Comparison of ENCODE assay signal across 12 mouse cellular contexts in the genomic region with DNA sequence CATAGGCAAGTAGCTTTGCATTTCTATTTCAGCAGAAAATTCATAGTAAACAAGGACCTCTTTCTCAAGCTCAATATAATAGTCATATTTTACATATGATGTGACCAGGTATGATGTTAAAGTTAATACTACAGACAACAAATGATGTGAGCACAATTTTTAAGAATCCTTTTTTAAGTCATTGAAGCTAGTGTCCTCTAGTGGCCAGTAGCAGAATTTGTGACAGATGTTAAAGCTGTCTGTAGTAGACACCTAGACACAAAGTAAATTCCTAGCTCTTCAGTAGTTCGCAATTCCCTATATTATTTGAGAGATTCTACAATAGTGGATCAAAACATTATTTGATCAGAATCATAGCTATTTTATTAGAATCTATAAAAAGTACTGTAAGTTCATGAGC.
DNase-seq lines count a peak whose midpoint lies in the region; ATAC-seq and TF ChIP-seq lines count a peak whose summit lies in the region.
"Had no signal": no experiment of that assay in that cellular context is flagged by ENCODE, and none has a peak within 500 bp of the region (broad histone marks: within the 10 kb centered on the region; RNA-seq: fewer than 3 reads in every experiment).

No protein-coding gene starts in this region.

- ATAC-seq in liver, embryonic 14.5 days (ENCODE audit: insufficient read depth) = no peak
- no peak for ATAC-seq in embryonic facial prominence, embryonic 14.5 days (ENCODE audit: low read depth)
- ATAC-seq: CD4-positive, CD25-positive, alpha-beta regulatory T cell, adult 4 months had no signal

- no peak for DNase-seq in gastrocnemius, adult 2 months
- no peak for DNase-seq in gastrocnemius, postnatal 25 days
- DNase-seq in liver, embryonic 14.5 days (ENCODE audit: low read depth in 3 of 3, low spot score in 3 of 3) = no peak
- DNase-seq in liver (no peak), CH12.LX (ENCODE audit: extremely low read depth) (no peak)
- peak; percentile 34 for DNase-seq in embryonic facial prominence, embryonic 14.5 days (ENCODE audit: low spot score)
- DNase-seq in adrenal gland, adult (ENCODE audit: inconsistent age in 2 of 2, low spot score in 1 of 2) = no peak
- DNase-seq: adrenal gland, adult 8-10 months; left cerebral cortex, postnatal 4 days had no signal

- no peak overlapping the region for H3K4me3 ChIP-seq in gastrocnemius, adult 2 months
- no peak overlapping the region for H3K4me3 ChIP-seq in liver, embryonic 14.5 days (ENCODE audit: insufficient read depth in 1 of 2, low read depth in 2 of 2, low read length in 2 of 2)
- no peak overlapping the region for H3K4me3 ChIP-seq in CH12.LX (replicated peaks in 1 of 3; ENCODE audit: low read depth in 2 of 3, low read length in 2 of 3, poor library complexity in 1 of 3)
- H3K4me3 ChIP-seq in embryonic facial prominence, embryonic 14.5 days (ENCODE audit: low read depth, low read length) = no peak overlapping the region
- H3K4me3 ChIP-seq: heart, embryonic 13.5 days; hindbrain, embryonic 12.5 days had no signal

- H3K36me3 ChIP-seq in liver, embryonic 14.5 days (replicated peaks; ENCODE audit: control insufficient read depth, insufficient read depth, low read depth) = no peaks in the 10 kb centered on the region
- no peaks in the 10 kb centered on the region for H3K36me3 ChIP-seq in CH12.LX (replicated peaks in 1 of 2; ENCODE audit: control insufficient read depth in 1 of 2, insufficient read depth in 1 of 2, low read length in 1 of 2)
- no peaks in the 10 kb centered on the region for H3K36me3 ChIP-seq in embryonic facial prominence, embryonic 14.5 days (ENCODE audit: control insufficient read depth, insufficient read depth, low read length)
- H3K36me3 ChIP-seq: heart, embryonic 13.5 days; hindbrain, embryonic 12.5 days had no signal

- no peaks in the 10 kb centered on the region for H3K9me3 ChIP-seq in liver, embryonic 14.5 days (ENCODE audit: control insufficient read depth, low read length)
- no peaks in the 10 kb centered on the region for H3K9me3 ChIP-seq in CH12.LX (replicated peaks; ENCODE audit: low read length)
- no peaks in the 10 kb centered on the region for H3K9me3 ChIP-seq in embryonic facial prominence, embryonic 14.5 days (ENCODE audit: control insufficient read depth, low read length)
- H3K9me3 ChIP-seq: heart, embryonic 13.5 days; hindbrain, embryonic 12.5 days had no signal

- no peaks in the 10 kb centered on the region for H3K27me3 ChIP-seq in liver, embryonic 14.5 days (ENCODE audit: control insufficient read depth, insufficient read depth, low read length)
- no peaks in the 10 kb centered on the region for H3K27me3 ChIP-seq in CH12.LX (replicated peaks)
- H3K27me3 ChIP-seq in embryonic facial prominence, embryonic 14.5 days (replicated peaks; ENCODE audit: control insufficient read depth, insufficient read depth, low read length) = no peaks in the 10 kb centered on the region
- H3K27me3 ChIP-seq: heart, embryonic 13.5 days; hindbrain, embryonic 12.5 days had no signal

- TF ChIP-seq EP300 in liver, embryonic 14.5 days (IDR thresholded peaks at IDR 0.05; ENCODE audit: low read depth) = no peak
- 0 out of 2 replicates have a peak, but pooled peaks have one; percentile 12 for TF ChIP-seq EP300 in CH12.LX (IDR thresholded peaks at IDR 0.05; ENCODE audit: low read length)

- H3K4me1 ChIP-seq in liver, embryonic 14.5 days (replicated peaks; ENCODE audit: control insufficient read depth in 2 of 2, insufficient read depth in 2 of 2, low read length in 1 of 2) = no peaks in the 10 kb centered on the region
- no peaks in the 10 kb centered on the region for H3K4me1 ChIP-seq in CH12.LX (ENCODE audit: control insufficient read depth in 1 of 2, insufficient read depth in 2 of 2)
- no peaks in the 10 kb centered on the region for H3K4me1 ChIP-seq in embryonic facial prominence, embryonic 14.5 days (ENCODE audit: control insufficient read depth, insufficient read depth, low read length)
- H3K4me1 ChIP-seq: heart, embryonic 13.5 days; hindbrain, embryonic 12.5 days had no signal

- no peak overlapping the region for H3K4me2 ChIP-seq in liver, embryonic 14.5 days (ENCODE audit: low read depth)
- H3K4me2 ChIP-seq in CH12.LX (ENCODE audit: insufficient read depth, low read depth, poor library complexity, severe bottlenecking) = no peak overlapping the region
- no peak overlapping the region for H3K4me2 ChIP-seq in embryonic facial prominence, embryonic 14.5 days (ENCODE audit: low read depth, low read length)
- H3K4me2 ChIP-seq: heart, embryonic 13.5 days; hindbrain, embryonic 12.5 days had no signal

- dilution Hi-C loops in CH12.LX (cut with MboI; ENCODE audit: extremely low pct_ligation_motif_present, extremely low pct_unique_long_range_greater_than_20kb, low sequenced_read_pairs) = no loop called here

- in situ Hi-C loops in CH12.LX (cut with MboI; ENCODE audit: low pct_ligation_motif_present, low pct_unique_long_range_greater_than_20kb, low sequenced_read_pairs) = no loop called here

- 56% methylated on average over 1 of the region's 1 CpGs for WGBS in liver, embryonic 14.5 days (ENCODE audit: insufficient replicate concordance)
- 79% methylated on average over 1 of the region's 1 CpGs for WGBS in embryonic facial prominence, embryonic 14.5 days

- no peak for TF ChIP-seq POLR2A in CH12.LX (IDR thresholded peaks at IDR 0.05; ENCODE audit: low read depth, low read length)

- TF ChIP-seq CTCF in gastrocnemius, adult 2 months (IDR thresholded peaks at IDR 0.05) = peak; percentile 59
- peak; percentile 25; the same call in 1 of the 2 replicates for TF ChIP-seq CTCF in liver, embryonic 14.5 days (IDR thresholded peaks at IDR 0.05; ENCODE audit: low read depth)
- peak; percentile 61 to 79 for TF ChIP-seq CTCF in CH12.LX (conservative IDR thresholded peaks at IDR 0.05 in 1 of 2, IDR thresholded peaks at IDR 0.05 in 1 of 2; ENCODE audit: low read depth in 2 of 2, low read length in 2 of 2)

- H3K79me2 ChIP-seq in CH12.LX (replicated peaks; ENCODE audit: control insufficient read depth, extremely low read depth, insufficient read depth, poor library complexity, severe bottlenecking) = no peaks in the 10 kb centered on the region

- H3K9ac ChIP-seq in liver, embryonic 14.5 days (replicated peaks) = no peak overlapping the region
- no peak overlapping the region for H3K9ac ChIP-seq in CH12.LX (ENCODE audit: insufficient read depth, low read depth)
- H3K9ac ChIP-seq in embryonic facial prominence, embryonic 14.5 days (ENCODE audit: low read depth, low read length) = no peak overlapping the region
- H3K9ac ChIP-seq: heart, embryonic 13.5 days; hindbrain, embryonic 12.5 days had no signal

- peak; percentile 77 for TF ChIP-seq RAD21 in CH12.LX (IDR thresholded peaks at IDR 0.05; ENCODE audit: low read depth, low read length)

- intact Hi-C loops in gastrocnemius, adult 2 months (cut with DNase I) = no loop called here

- H3K27ac ChIP-seq in gastrocnemius, adult 2 months = no peak overlapping the region
- no peak overlapping the region for H3K27ac ChIP-seq in liver, embryonic 14.5 days
- H3K27ac ChIP-seq in CH12.LX (ENCODE audit: insufficient read depth, low read depth) = no peak overlapping the region
- H3K27ac ChIP-seq in embryonic facial prominence, embryonic 14.5 days (replicated peaks; ENCODE audit: low read depth, low read length) = no peak overlapping the region
- H3K27ac ChIP-seq: heart, embryonic 13.5 days; hindbrain, embryonic 12.5 days had no signal

TF ChIP-seq in CH12.LX, 34 proteins besides CTCF, POLR2A, EP300 and RAD21:
- TF ChIP-seq USF2 (conservative IDR thresholded peaks at IDR 0.05; ENCODE audit: low read depth, low read length) (no peak), SMC3 (IDR thresholded peaks at IDR 0.05; ENCODE audit: low read depth, low read length) (peak; percentile 66), JUND (conservative IDR thresholded peaks at IDR 0.05; ENCODE audit: low read depth, low read length) (no peak)
TF ChIP-seq in CH12.LX: peak in this region for 1.
